Mouse (Mus musculus): ENCODE results near the gene Sbno2.

- no peak for TF ChIP-seq HCFC1 (IDR thresholded peaks at IDR 0.05; ENCODE audit: low read depth, low read length)
- no peak for TF ChIP-seq EP300 (IDR thresholded peaks at IDR 0.05; ENCODE audit: low read length)
Observed at GRCm38 (mm10) chr10:80139439-80139775, 34.0 kb upstream of the Sbno2 start.

Data from CH12.LX (cell line).